Mouse (Mus musculus) midbrain, postnatal 0 days (tissue): ENCODE measurements around the gene Cbx5. TPM values are rescaled to one million over a fixed set of nuclear protein-coding genes. Genes with fewer than 3 reads are reported as not detected.

Experiments
- ATAC-seq: fragments of 200-750 bp; cut with Nextera tagmentation; 2 replicates; pipeline ENCODE4 v1.8.0; 2017; ENCODE audit warnings: moderate number of reproducible peaks, mild to moderate bottlenecking, moderate TSS enrichment, moderate library complexity; ENCODE audit not compliant: low FRiP score
- DNase-seq: peaks from one replicate; pipeline ENCODE4 v3.0.0-alpha.2; 2015; ENCODE audit warnings: low spot score
- H3K27ac ChIP-seq: fragments of 300-500 bp; sonication (generic); 2 replicates; pipeline ENCODE4 v1.5.1; 2014; ENCODE audit warnings: low read depth, mild to moderate bottlenecking, low read length, mixed read lengths
- H3K27me3 ChIP-seq: fragments of 300-500 bp; sonication (generic); 2 replicates; pipeline ENCODE4 v1.6.1; 2014; ENCODE audit warnings: low read length, control low read depth, mixed read lengths; ENCODE audit not compliant: insufficient read depth
- H3K36me3 ChIP-seq: fragments of 300-500 bp; sonication (generic); 2 replicates; pipeline ENCODE4 v1.6.1; 2014; ENCODE audit warnings: low read length, control low read depth, mixed read lengths; ENCODE audit not compliant: insufficient read depth
- H3K4me1 ChIP-seq: fragments of 300-500 bp; sonication (generic); 2 replicates; pipeline ENCODE4 v1.6.1; 2014; ENCODE audit warnings: mild to moderate bottlenecking, control low read depth, antibody characterized with exemption, low read length, mixed read lengths; ENCODE audit not compliant: insufficient read depth
- H3K4me2 ChIP-seq: fragments of 300-500 bp; sonication (generic); 2 replicates; pipeline ENCODE4 v1.6.1; 2014; ENCODE audit warnings: low read depth, mild to moderate bottlenecking, low read length, mixed read lengths; ENCODE audit not compliant: poor library complexity, severe bottlenecking
- H3K4me3 ChIP-seq: fragments of 300-500 bp; sonication (generic); 2 replicates; pipeline ENCODE4 v1.5.1; 2014; ENCODE audit warnings: low read depth, mild to moderate bottlenecking, low read length, moderate library complexity
- H3K9ac ChIP-seq: fragments of 300-500 bp; sonication (generic); replicated peaks from 2 replicates; pipeline ENCODE4 v1.6.1; 2014; ENCODE audit warnings: mild to moderate bottlenecking, low read length, moderate library complexity, mixed read lengths; ENCODE audit not compliant: poor library complexity, severe bottlenecking
- H3K9me3 ChIP-seq: fragments of 300-500 bp; sonication (generic); 2 replicates; pipeline ENCODE4 v1.6.1; 2016; ENCODE audit warnings: low read length, control low read depth
- CTCF ChIP-seq: IDR thresholded peaks from 2 replicates; pipeline ENCODE4 v1.5.1; 2016; ENCODE audit warnings: antibody characterized with exemption, mild to moderate bottlenecking
- WGBS: fragments of 180-500 bp; shearing (Covaris S2); extraction: QIAGEN DNeasy Blood & Tissue Kit; methylation state at CpG from one replicate; pipeline ENCODE4 v1.1.7; 2014; 5-methylcytosine and 5-hydroxymethylcytosine counted together
- polyA plus RNA-seq: library from polyadenylated mRNA; unstranded; fragments of >200 nt; fragmentation: Nextera tagmentation; extraction: Ambion mirVana; gene quantifications from 2 replicates; pipeline ENCODE4 v1.2.1, GENCODE M21; 2015
- total RNA-seq: library from RNA; depleted of rRNA; stranded (reverse); fragments of >200 nt; gene quantifications from 2 replicates; pipeline ENCODE4 v1.2.3, GENCODE M21; 2014

The Cbx5 gene
- total and polyA plus RNA-seq, 2 experiments from 2014 or later, result 106 to 190 TPM

DNA sequence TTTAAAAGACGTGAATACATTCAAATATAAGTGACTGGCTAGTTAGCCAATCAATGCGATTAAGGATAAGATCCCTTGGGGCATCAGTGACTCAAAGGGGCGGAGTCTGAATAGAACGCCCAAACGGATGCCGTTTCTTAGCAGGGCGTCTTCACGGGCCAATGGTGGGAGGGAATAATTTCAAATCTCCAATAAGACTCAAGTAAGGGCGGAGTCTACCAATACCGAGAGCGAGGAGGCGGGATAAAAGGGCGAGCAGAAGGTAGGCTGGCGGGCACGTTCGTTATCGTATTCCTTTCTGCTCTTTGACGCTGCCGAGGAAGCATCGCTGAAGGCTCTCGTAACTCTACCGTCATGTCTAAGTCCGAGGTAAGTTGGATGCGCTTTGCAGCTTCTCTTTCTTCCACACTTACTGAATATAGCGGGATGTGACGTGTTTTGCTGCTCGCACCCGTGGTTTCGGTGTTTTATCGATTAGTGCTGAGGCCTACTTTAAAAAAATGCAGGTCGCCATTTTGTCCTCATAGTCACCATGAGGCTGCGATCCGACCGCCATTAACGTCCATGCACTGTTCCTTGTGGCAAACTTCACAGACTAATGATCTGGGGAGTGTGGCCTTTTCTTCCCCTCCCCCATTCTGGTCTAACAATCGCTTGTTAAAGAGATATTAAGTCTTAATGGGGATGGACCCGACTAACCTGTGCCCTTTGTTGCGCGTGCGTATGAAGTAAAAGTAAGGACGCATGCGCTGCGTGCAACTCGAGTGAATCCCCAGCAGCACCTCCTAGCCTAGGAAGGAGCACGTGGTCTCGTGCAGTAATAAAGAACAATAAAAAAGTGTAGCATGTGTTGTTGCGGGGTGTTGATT lies 778 bp upstream of the Cbx5 start, which contains the start of gene Hnrnpa1:
Gene Hnrnpa1 (plus strand): TSS at position 273 of the 869 bp plus-strand sequence.
- Histone ChIP-seq H3K4me1 (no peaks in the 10 kb centered on the region), H3K4me3 (peak within 1 kb of the TSS; percentile 65), H3K9me3 (no peaks in the 10 kb centered on the region), H3K27me3 (no peaks in the 10 kb centered on the region), H3K4me2 (peak within 1 kb of the TSS; percentile 63), H3K9ac (peak within 1 kb of the TSS; percentile 85), H3K36me3 (peaks cover 19% of the 10 kb centered on the region), H3K27ac (peak within 1 kb of the TSS; percentile 97)
- ATAC-seq (peak; percentile 94), DNase-seq (peak; percentile 99)
- no peak for TF ChIP-seq CTCF
- under 1% methylated on average over 47 of the region's 47 CpGs for WGBS

GRCm38 (mm10) chr15:103239130-103239684 lies 409 bp downstream of the Cbx5 start:
- H3K36me3 ChIP-seq, result peaks cover 15% of the 10 kb centered on the region
- ATAC-seq (peak; percentile 86), DNase-seq (peak; percentile 99)
- H3K27ac ChIP-seq, result peak overlapping the region; percentile 97
- H3K9me3 ChIP-seq, result no peaks in the 10 kb centered on the region
- H3K27me3 ChIP-seq, result no peaks in the 10 kb centered on the region
- TF ChIP-seq CTCF, result no peak
- peak overlapping the region; percentile 63 for H3K4me2 ChIP-seq
- peak overlapping the region; percentile 65 for H3K4me3 ChIP-seq
- peak overlapping the region; percentile 50 for H3K9ac ChIP-seq
- no peaks in the 10 kb centered on the region for H3K4me1 ChIP-seq
- WGBS, result under 1% methylated on average over 26 of the region's 26 CpGs

DNA sequence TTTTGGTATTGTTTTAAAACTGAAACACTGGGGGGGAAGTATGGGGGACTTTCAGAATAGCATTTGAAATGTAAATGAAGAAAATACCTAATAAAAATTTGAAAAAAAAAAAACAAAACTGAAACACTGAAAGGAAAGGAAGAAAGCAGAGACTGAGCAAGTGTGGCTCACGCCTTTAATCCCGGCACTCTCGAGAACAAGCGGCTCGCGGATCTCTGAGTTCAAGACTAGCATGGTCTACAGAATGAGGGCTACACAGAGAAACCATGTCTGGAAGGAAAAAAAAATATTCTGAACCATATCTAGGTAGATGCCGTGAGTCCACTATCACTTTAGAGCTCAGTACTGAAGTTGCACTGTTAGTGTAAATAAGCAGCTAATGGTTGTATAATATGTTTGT lies 2.3 kb downstream of the Cbx5 start:
- Histone ChIP-seq H3K9me3 (no peaks in the 10 kb centered on the region), H3K27me3 (no peaks in the 10 kb centered on the region), H3K4me2 (no peak overlapping the region), H3K9ac (no peak overlapping the region), H3K4me3 (no peak overlapping the region), H3K27ac (no peak overlapping the region), H3K4me1 (no peaks in the 10 kb centered on the region), H3K36me3 (no peaks in the 10 kb centered on the region)
- no peak for TF ChIP-seq CTCF
- no peak for DNase-seq
- 89% methylated on average over 7 of the region's 7 CpGs for WGBS
- no peak for ATAC-seq

- no peak for ATAC-seq
- 89% methylated on average over 2 of the region's 2 CpGs for WGBS
These were observed 6.5 kb downstream of the Cbx5 start for GRCm38 (mm10) chr15:103233119-103233518.

DNA sequence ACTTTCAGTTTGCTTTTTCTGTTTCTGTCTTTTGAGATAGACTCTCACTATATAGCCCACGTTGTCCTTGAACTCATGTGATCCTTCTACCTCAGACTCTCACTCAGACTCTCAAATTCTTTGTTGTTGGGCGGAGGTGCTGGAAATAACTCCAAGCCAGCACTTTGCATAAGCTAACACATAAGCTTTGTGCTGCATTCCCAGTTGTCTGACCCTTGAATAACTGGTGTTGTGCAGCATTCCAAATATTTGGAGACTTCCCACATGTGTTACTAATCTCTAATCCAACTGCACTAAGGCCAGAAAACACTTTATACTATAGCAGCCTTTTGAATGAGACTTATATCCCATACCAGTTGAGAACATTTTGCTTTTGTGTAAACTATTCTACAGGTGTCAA lies 10.7 kb downstream of the Cbx5 start:
- no peak for TF ChIP-seq CTCF
- no peaks in the 10 kb centered on the region for H3K36me3 ChIP-seq
- no peak overlapping the region for H3K9ac ChIP-seq
- H3K27me3 ChIP-seq, result no peaks in the 10 kb centered on the region
- H3K4me1 ChIP-seq, result no peaks in the 10 kb centered on the region
- no peaks in the 10 kb centered on the region for H3K9me3 ChIP-seq
- H3K4me3 ChIP-seq, result no peak overlapping the region
- WGBS, result 77% methylated on average over 2 of the region's 2 CpGs
- no peak for ATAC-seq
- no peak overlapping the region for H3K4me2 ChIP-seq
- H3K27ac ChIP-seq, result no peak overlapping the region
- DNase-seq, result no peak

More at GRCm38 (mm10) chr15:103233119-103233518, 6.5 kb downstream of the Cbx5 start:
- H3K9ac ChIP-seq, result no peak overlapping the region
- H3K4me3 ChIP-seq, result no peak overlapping the region
- H3K36me3 ChIP-seq, result no peaks in the 10 kb centered on the region
- DNase-seq, result no peak
- no peak overlapping the region for H3K27ac ChIP-seq
- no peak for TF ChIP-seq CTCF
- H3K9me3 ChIP-seq, result no peaks in the 10 kb centered on the region
- H3K27me3 ChIP-seq, result no peaks in the 10 kb centered on the region
- H3K4me2 ChIP-seq, result no peak overlapping the region
- H3K4me1 ChIP-seq, result no peaks in the 10 kb centered on the region

DNA sequence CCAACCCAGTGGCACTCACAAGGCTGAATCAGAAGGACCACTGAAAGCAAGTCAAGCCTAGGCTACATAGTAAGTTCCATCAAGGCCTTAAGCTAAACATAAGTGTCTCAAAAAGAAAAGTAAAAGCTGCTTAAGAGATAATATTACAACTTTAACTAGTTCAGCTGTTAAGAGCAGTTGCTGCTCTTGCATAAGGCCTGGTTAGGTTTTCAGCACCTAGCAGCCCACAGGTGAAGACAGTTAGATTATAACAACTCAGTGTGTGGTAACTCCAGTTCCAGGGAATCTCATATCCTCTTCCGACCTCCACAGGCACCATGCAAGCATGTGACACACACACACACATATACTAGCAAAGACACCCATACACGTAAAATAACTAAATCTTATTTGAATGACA lies 12.0 kb downstream of the Cbx5 start:
- H3K27me3 ChIP-seq, result no peaks in the 10 kb centered on the region
- H3K9ac ChIP-seq, result no peak overlapping the region
- 93% methylated on average over 2 of the region's 2 CpGs for WGBS
- H3K4me2 ChIP-seq, result no peak overlapping the region
- no peaks in the 10 kb centered on the region for H3K36me3 ChIP-seq
- no peak for TF ChIP-seq CTCF
- no peak overlapping the region for H3K27ac ChIP-seq
- H3K4me1 ChIP-seq, result no peaks in the 10 kb centered on the region
- no peak for ATAC-seq
- H3K9me3 ChIP-seq, result no peaks in the 10 kb centered on the region
- no peak overlapping the region for H3K4me3 ChIP-seq
- no peak for DNase-seq
